Mouse (Mus musculus): ENCODE results near the gene Sesn1. TPM values are rescaled to one million over a fixed set of nuclear protein-coding genes. Genes with fewer than 3 reads are reported as not detected.

Gene Sesn1
- total and polyA plus RNA-seq, 3 experiments, result 11.7 TPM; not detected in 1

DNA sequence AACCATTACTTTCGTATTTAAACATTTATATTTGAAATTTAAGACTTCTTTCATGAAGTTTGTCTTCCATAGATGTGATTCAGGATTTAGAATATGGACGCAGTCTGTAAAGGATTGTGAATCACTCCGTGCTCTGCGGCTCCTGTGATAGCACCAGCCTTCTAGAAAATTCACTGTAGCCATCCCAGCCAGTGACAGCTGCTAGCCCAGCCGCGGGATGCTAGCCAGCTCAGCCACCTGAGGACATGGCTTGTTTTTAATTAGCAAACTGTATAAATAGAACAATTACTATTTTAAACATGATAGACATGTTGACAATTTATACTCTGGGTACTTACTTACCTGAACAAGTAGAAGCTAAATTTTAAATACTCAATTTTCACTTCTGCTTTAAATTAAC lies 92.1 kb downstream of the Sesn1 start:
- H3K9me3 ChIP-seq (replicated peaks; ENCODE audit: insufficient read depth, low read length), result no peaks in the 10 kb centered on the region
- H3K79me2 ChIP-seq (ENCODE audit: control insufficient read depth, insufficient read depth, low read length, poor library complexity), result no peaks in the 10 kb centered on the region
- H3K9ac ChIP-seq (ENCODE audit: control insufficient read depth, low read depth, low read length, poor library complexity, severe bottlenecking), result no peak overlapping the region
- H3K36me3 ChIP-seq (ENCODE audit: control insufficient read depth in 1 of 2, insufficient read depth in 2 of 2, low read length in 2 of 2), result peaks cover 8% of the 10 kb centered on the region in 2 experiments
- TF ChIP-seq E2F4 (IDR thresholded peaks at IDR 0.05; ENCODE audit: borderline replicate concordance, low read depth, low read length) (no peak), ZNF384 (IDR thresholded peaks at IDR 0.05; ENCODE audit: low read depth, low read length) (no peak), EP300 (IDR thresholded peaks at IDR 0.05; ENCODE audit: low read depth in 1 of 2, low read length in 2 of 2) (no peak), MAX (IDR thresholded peaks at IDR 0.05; ENCODE audit: low read length) (no peak), GABPA (IDR thresholded peaks at IDR 0.05; ENCODE audit: low read depth, low read length) (no peak), HCFC1 (IDR thresholded peaks at IDR 0.05; ENCODE audit: low read depth, low read length) (no peak), TAL1 (IDR thresholded peaks at IDR 0.05; ENCODE audit: low read length) (no peak), POLR2AphosphoS5 (IDR thresholded peaks at IDR 0.05; ENCODE audit: borderline replicate concordance, low read depth, low read length) (no peak), ZKSCAN1 (IDR thresholded peaks at IDR 0.05; ENCODE audit: low read depth, low read length) (no peak), NELFE (IDR thresholded peaks at IDR 0.05; ENCODE audit: low read depth, low read length) (no peak), CHD2 (IDR thresholded peaks at IDR 0.05; ENCODE audit: low read length) (no peak), CTCF (IDR thresholded peaks at IDR 0.05 in 2 of 3, conservative IDR thresholded peaks at IDR 0.05 in 1 of 3; ENCODE audit: control insufficient read depth in 1 of 3, insufficient read depth in 1 of 3, low read depth in 2 of 3, low read length in 3 of 3, poor library complexity in 1 of 3, severe bottlenecking in 1 of 3) (no peak), RAD21 (IDR thresholded peaks at IDR 0.05; ENCODE audit: low read depth, low read length) (no peak), MYB (IDR thresholded peaks at IDR 0.05; ENCODE audit: low read depth, low read length) (no peak), TCF12 (IDR thresholded peaks at IDR 0.05; ENCODE audit: low read depth, low read length) (no peak), MXI1 (IDR thresholded peaks at IDR 0.05; ENCODE audit: low read depth, low read length) (no peak), KAT2A (conservative IDR thresholded peaks at IDR 0.05; ENCODE audit: low read depth, low read length) (no peak), MYC (IDR thresholded peaks at IDR 0.05; ENCODE audit: low read depth, low read length) (no peak)
- no peak for DNase-seq (ENCODE audit: low read depth, low spot score)
- H3K27ac ChIP-seq (ENCODE audit: control insufficient read depth, low read depth, low read length), result no peak overlapping the region
- H3K27me3 ChIP-seq (ENCODE audit: control insufficient read depth in 1 of 2, insufficient read depth in 2 of 2, low read length in 2 of 2), result no peaks in the 10 kb centered on the region
- peaks cover 0 to 1% of the 10 kb centered on the region in 2 experiments; a peak in 3 of 4 replicates for H3K4me1 ChIP-seq (ENCODE audit: control insufficient read depth in 1 of 2, insufficient read depth in 2 of 2, low read length in 2 of 2)
- no peak overlapping the region for H3K4me3 ChIP-seq (ENCODE audit: control insufficient read depth in 1 of 2, insufficient read depth in 1 of 2, low read depth in 2 of 2, low read length in 2 of 2)

- no peaks in the 10 kb centered on the region for H3K27me3 ChIP-seq (ENCODE audit: control insufficient read depth in 1 of 2, insufficient read depth in 2 of 2, low read length in 2 of 2)
- peaks cover 2 to 9% of the 10 kb centered on the region in 2 experiments for H3K36me3 ChIP-seq (ENCODE audit: control insufficient read depth in 1 of 2, insufficient read depth in 2 of 2, low read length in 2 of 2)
- no peaks in the 10 kb centered on the region for H3K9me3 ChIP-seq (replicated peaks; ENCODE audit: insufficient read depth, low read length)
- H3K9ac ChIP-seq (ENCODE audit: control insufficient read depth, low read depth, low read length, poor library complexity, severe bottlenecking), result no peak overlapping the region
- no peak overlapping the region for H3K27ac ChIP-seq (ENCODE audit: control insufficient read depth, low read depth, low read length)
- no peaks in the 10 kb centered on the region for H3K79me2 ChIP-seq (ENCODE audit: control insufficient read depth, insufficient read depth, low read length, poor library complexity)
- no peak for DNase-seq (ENCODE audit: low read depth, low spot score)
- peaks cover 8 to 9% of the 10 kb centered on the region in 2 experiments for H3K4me1 ChIP-seq (ENCODE audit: control insufficient read depth in 1 of 2, insufficient read depth in 2 of 2, low read length in 2 of 2)
- TF ChIP-seq ZKSCAN1 (IDR thresholded peaks at IDR 0.05; ENCODE audit: low read depth, low read length) (no peak), ELF1 (IDR thresholded peaks at IDR 0.05; ENCODE audit: low read depth, low read length) (no peak), JUND (IDR thresholded peaks at IDR 0.05; ENCODE audit: low read depth, low read length) (no peak), KAT2A (conservative IDR thresholded peaks at IDR 0.05; ENCODE audit: low read depth, low read length) (no peak), CTCF (IDR thresholded peaks at IDR 0.05 in 2 of 3, conservative IDR thresholded peaks at IDR 0.05 in 1 of 3; ENCODE audit: control insufficient read depth in 1 of 3, insufficient read depth in 1 of 3, low read depth in 2 of 3, low read length in 3 of 3, poor library complexity in 1 of 3, severe bottlenecking in 1 of 3) (no peak), USF1 (IDR thresholded peaks at IDR 0.05; ENCODE audit: low read depth, low read length) (no peak), UBTF (IDR thresholded peaks at IDR 0.05; ENCODE audit: borderline replicate concordance, insufficient read depth, low read depth, low read length) (no peak), ZC3H11A (IDR thresholded peaks at IDR 0.05; ENCODE audit: low read depth, low read length) (no peak), NRF1 (IDR thresholded peaks at IDR 0.05; ENCODE audit: insufficient read depth, low read depth, low read length, poor library complexity, severe bottlenecking) (no peak)
- H3K4me3 ChIP-seq (ENCODE audit: control insufficient read depth in 1 of 2, insufficient read depth in 1 of 2, low read depth in 2 of 2, low read length in 2 of 2), result no peak overlapping the region
Measured at GRCm38 (mm10) chr10:41907473-41907872, 97.7 kb downstream of the Sesn1 start.

Data from MEL (cell line).